Mouse (Mus musculus): ENCODE measurements around the gene Tspan18.

Gene Tspan18

DNA sequence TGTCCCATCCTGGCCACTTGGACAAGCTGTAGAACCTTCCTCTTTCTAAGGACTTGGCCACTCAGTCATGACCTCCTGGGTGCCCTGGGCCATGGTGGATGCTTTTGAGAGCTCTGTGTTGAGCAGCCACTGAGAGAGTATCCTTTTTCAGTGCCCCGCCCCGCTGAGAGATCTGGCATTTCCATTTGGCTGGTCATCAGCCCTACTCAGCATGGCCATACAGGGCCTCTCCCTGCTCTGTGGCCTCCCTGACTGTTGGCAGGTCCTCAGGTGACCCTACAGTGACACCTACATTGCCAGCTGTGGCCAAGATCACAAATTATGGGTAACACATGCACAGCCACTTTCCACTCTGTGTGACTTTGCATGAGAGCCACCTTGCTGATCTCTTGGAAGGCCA, 121.4 kb downstream of the Tspan18 start:
- TF ChIP-seq NANOG (IDR thresholded peaks at IDR 0.05; ENCODE audit: borderline replicate concordance, low read length): no peak
- TF ChIP-seq CTCF (conservative IDR thresholded peaks at IDR 0.05; ENCODE audit: low read length): no peak
- TF ChIP-seq POU5F1 (IDR thresholded peaks at IDR 0.05; ENCODE audit: borderline replicate concordance, low read length): no peak

DNA sequence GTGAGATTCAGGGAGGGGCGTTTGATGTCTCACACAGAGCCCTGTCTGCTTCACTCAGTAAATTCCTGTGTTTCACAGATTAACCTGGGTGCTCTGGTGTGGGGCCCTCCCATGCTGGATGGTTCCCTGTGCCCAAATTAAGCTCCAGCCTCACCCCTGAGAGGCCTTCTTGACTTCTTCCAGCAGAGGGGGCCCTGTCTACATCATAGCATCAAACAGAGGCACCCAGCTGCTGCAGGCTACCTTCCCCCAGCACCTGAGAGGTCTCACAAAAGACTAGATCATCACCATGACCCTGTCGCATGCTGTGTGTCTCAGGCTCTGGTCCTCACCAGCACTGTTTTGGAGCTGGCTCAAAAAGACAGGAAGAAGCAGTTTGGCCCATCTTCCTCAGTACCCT, 121.9 kb downstream of the Tspan18 start:
- TF ChIP-seq POU5F1 (IDR thresholded peaks at IDR 0.05; ENCODE audit: borderline replicate concordance, low read length) (no peak), NANOG (IDR thresholded peaks at IDR 0.05; ENCODE audit: borderline replicate concordance, low read length) (no peak), CTCF (conservative IDR thresholded peaks at IDR 0.05; ENCODE audit: low read length) (no peak)
- Histone ChIP-seq H3K4me1 (replicated peaks; ENCODE audit: low read depth, low read length) (peaks cover 10% of the 10 kb centered on the region), H3K36me3 (ENCODE audit: insufficient read depth, low read length) (no peaks in the 10 kb centered on the region), H3K27me3 (ENCODE audit: insufficient read depth, low read length) (peaks cover 16% of the 10 kb centered on the region), H3K9me3 (ENCODE audit: low read length) (peaks cover 12% of the 10 kb centered on the region; the same call in 1 of the 2 replicates), H3K4me3 (replicated peaks; ENCODE audit: low read length) (no peak overlapping the region)

More for the DNA sequence above, 121.4 kb downstream of the Tspan18 start:
- Histone ChIP-seq H3K4me3 (replicated peaks; ENCODE audit: low read length) (no peak overlapping the region), H3K27me3 (ENCODE audit: insufficient read depth, low read length) (peaks cover 11% of the 10 kb centered on the region), H3K9me3 (ENCODE audit: low read length) (peaks cover 12% of the 10 kb centered on the region; the same call in 1 of the 2 replicates), H3K4me1 (replicated peaks; ENCODE audit: low read depth, low read length) (peaks cover 10% of the 10 kb centered on the region), H3K36me3 (ENCODE audit: insufficient read depth, low read length) (no peaks in the 10 kb centered on the region)

- H3K4me3 ChIP-seq (replicated peaks; ENCODE audit: low read length): no peak overlapping the region
- 0 out of 2 replicates have a peak, but pooled peaks cover under 1% of the 10 kb centered on the region for H3K9me3 ChIP-seq (ENCODE audit: low read length)
- H3K4me1 ChIP-seq (replicated peaks; ENCODE audit: low read depth, low read length): peaks cover 10% of the 10 kb centered on the region
- peaks cover 3% of the 10 kb centered on the region; the same call in 1 of the 2 replicates for H3K36me3 ChIP-seq (ENCODE audit: insufficient read depth, low read length)
- TF ChIP-seq POU5F1 (IDR thresholded peaks at IDR 0.05; ENCODE audit: borderline replicate concordance, low read length) (no peak), CTCF (conservative IDR thresholded peaks at IDR 0.05; ENCODE audit: low read length) (no peak), NANOG (IDR thresholded peaks at IDR 0.05; ENCODE audit: borderline replicate concordance, low read length) (no peak)
- H3K27me3 ChIP-seq (ENCODE audit: insufficient read depth, low read length): peaks cover 28% of the 10 kb centered on the region
These were observed 128.2 kb downstream of the Tspan18 start for GRCm38 (mm10) chr2:93206126-93206525.

- Histone ChIP-seq H3K4me3 (replicated peaks; ENCODE audit: low read length) (no peak overlapping the region), H3K36me3 (ENCODE audit: insufficient read depth, low read length) (peaks cover 17% of the 10 kb centered on the region), H3K27me3 (ENCODE audit: insufficient read depth, low read length) (peaks cover 25% of the 10 kb centered on the region), H3K4me1 (replicated peaks; ENCODE audit: low read depth, low read length) (peaks cover 18% of the 10 kb centered on the region), H3K9me3 (ENCODE audit: low read length) (no peaks in the 10 kb centered on the region)
- TF ChIP-seq NANOG (IDR thresholded peaks at IDR 0.05; ENCODE audit: borderline replicate concordance, low read length) (no peak), POU5F1 (IDR thresholded peaks at IDR 0.05; ENCODE audit: borderline replicate concordance, low read length) (no peak), CTCF (conservative IDR thresholded peaks at IDR 0.05; ENCODE audit: low read length) (no peak)
These were observed 129.7 kb downstream of the Tspan18 start for GRCm38 (mm10) chr2:93204571-93204970.

DNA sequence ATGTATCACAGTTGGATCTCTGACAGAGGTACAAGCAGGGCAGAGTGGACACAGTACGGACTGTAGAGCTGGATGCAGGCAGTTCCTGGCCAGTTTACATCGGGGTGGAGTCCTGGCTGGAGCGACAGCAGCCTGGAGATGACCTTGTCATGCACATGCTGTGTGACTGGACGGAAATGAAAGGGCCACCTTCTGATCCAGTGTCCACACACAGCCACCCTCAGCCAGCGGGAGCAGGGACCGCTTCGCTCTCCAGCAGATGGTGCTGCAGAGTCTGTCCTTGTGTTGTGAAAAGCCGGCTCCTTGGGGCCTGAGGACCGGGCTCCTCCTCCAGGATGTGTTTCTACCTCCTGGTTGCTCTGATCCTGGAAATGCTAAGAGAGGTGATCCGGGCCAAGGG, 130.6 kb downstream of the Tspan18 start:
- TF ChIP-seq NANOG (IDR thresholded peaks at IDR 0.05; ENCODE audit: borderline replicate concordance, low read length): no peak
- peak; percentile 27 for TF ChIP-seq CTCF (conservative IDR thresholded peaks at IDR 0.05; ENCODE audit: low read length)
- peaks cover 19% of the 10 kb centered on the region for H3K27me3 ChIP-seq (ENCODE audit: insufficient read depth, low read length)
- no peaks in the 10 kb centered on the region for H3K9me3 ChIP-seq (ENCODE audit: low read length)
- H3K36me3 ChIP-seq (ENCODE audit: insufficient read depth, low read length): peaks cover 19% of the 10 kb centered on the region
- no peak overlapping the region for H3K4me3 ChIP-seq (replicated peaks; ENCODE audit: low read length)
- peaks cover 26% of the 10 kb centered on the region for H3K4me1 ChIP-seq (replicated peaks; ENCODE audit: low read depth, low read length)

GRCm38 (mm10) chr2:93202782-93203181, 131.5 kb downstream of the Tspan18 start:
- TF ChIP-seq POU5F1 (IDR thresholded peaks at IDR 0.05; ENCODE audit: borderline replicate concordance, low read length) (no peak), CTCF (conservative IDR thresholded peaks at IDR 0.05; ENCODE audit: low read length) (no peak), NANOG (IDR thresholded peaks at IDR 0.05; ENCODE audit: borderline replicate concordance, low read length) (no peak)
- no peaks in the 10 kb centered on the region for H3K9me3 ChIP-seq (ENCODE audit: low read length)

GRCm38 (mm10) chr2:93201997-93202396, 132.3 kb downstream of the Tspan18 start:
- H3K4me3 ChIP-seq (replicated peaks; ENCODE audit: low read length): no peak overlapping the region
- no peaks in the 10 kb centered on the region for H3K9me3 ChIP-seq (ENCODE audit: low read length)
- no peak for TF ChIP-seq CTCF (conservative IDR thresholded peaks at IDR 0.05; ENCODE audit: low read length)
- H3K36me3 ChIP-seq (ENCODE audit: insufficient read depth, low read length): peaks cover 32% of the 10 kb centered on the region
- H3K4me1 ChIP-seq (replicated peaks; ENCODE audit: low read depth, low read length): peaks cover 39% of the 10 kb centered on the region
- H3K27me3 ChIP-seq (ENCODE audit: insufficient read depth, low read length): 0 out of 2 replicates have a peak, but pooled peaks cover 9% of the 10 kb centered on the region

More at GRCm38 (mm10) chr2:93202782-93203181, 131.5 kb downstream of the Tspan18 start:
- no peak overlapping the region for H3K4me3 ChIP-seq (replicated peaks; ENCODE audit: low read length)
- H3K27me3 ChIP-seq (ENCODE audit: insufficient read depth, low read length): peaks cover 16% of the 10 kb centered on the region; the same call in 1 of the 2 replicates
- H3K4me1 ChIP-seq (replicated peaks; ENCODE audit: low read depth, low read length): peaks cover 34% of the 10 kb centered on the region
- peaks cover 24% of the 10 kb centered on the region for H3K36me3 ChIP-seq (ENCODE audit: insufficient read depth, low read length)

GRCm38 (mm10) chr2:93200681-93201340, 133.5 kb downstream of the Tspan18 start:
- Histone ChIP-seq H3K9me3 (ENCODE audit: low read length) (no peaks in the 10 kb centered on the region), H3K27me3 (ENCODE audit: insufficient read depth, low read length) (0 out of 2 replicates have a peak, but pooled peaks cover 6% of the 10 kb centered on the region), H3K4me3 (replicated peaks; ENCODE audit: low read length) (no peak overlapping the region), H3K4me1 (replicated peaks; ENCODE audit: low read depth, low read length) (peaks cover 39% of the 10 kb centered on the region), H3K36me3 (ENCODE audit: insufficient read depth, low read length) (peaks cover 33% of the 10 kb centered on the region)
- TF ChIP-seq POU5F1 (IDR thresholded peaks at IDR 0.05; ENCODE audit: borderline replicate concordance, low read length) (no peak), CTCF (conservative IDR thresholded peaks at IDR 0.05; ENCODE audit: low read length) (no peak), NANOG (IDR thresholded peaks at IDR 0.05; ENCODE audit: borderline replicate concordance, low read length) (no peak)
